Mouse (Mus musculus) heart, adult 10 weeks (tissue): ENCODE results near the gene Kctd5. TPM values are rescaled to one million over a fixed set of nuclear protein-coding genes. Genes with fewer than 3 reads are reported as not detected.

Experiments used
- polyA plus RNA-seq: library from polyadenylated mRNA; stranded (reverse); fragments of 350-450 nt; fragmentation: Illumina TruSeq; extraction: RNeasy Lipid Tissue Mini Kit (QIAGEN cat#74804); gene quantifications from one replicate; pipeline ENCODE4 v1.2.3, GENCODE M21; 2014; ENCODE audit warnings: low read depth, low replicate concordance

The Kctd5 gene
- 9.1 TPM for polyA plus RNA-seq

GRCm38 (mm10) chr17:24072919-24073696, at the start of gene Kctd5:
Gene Kctd5, minus strand, starts transcription at chr17:24073485.

GRCm38 (mm10) chr17:24037844-24038243, 35.4 kb downstream of the Kctd5 start, which contains the start of gene Prss27:
Gene Prss27, plus strand, starts transcription at chr17:24038144.

GRCm38 (mm10) chr17:23997901-23998300, 75.4 kb downstream of the Kctd5 start, which contains the start of gene Prss22:
Gene Prss22, minus strand, starts transcription at chr17:23998100.

Other genes with a start within 250 kb of the Kctd5 start
- gene Elob, start 244.3 kb downstream of the Kctd5 start, polyA plus RNA-seq = 390 TPM
- not detected for gene Prss33, start 237.4 kb downstream of the Kctd5 start, polyA plus RNA-seq
- not detected for gene Prss32, start 229.6 kb downstream of the Kctd5 start, polyA plus RNA-seq
- gene Prss41, start 229.3 kb downstream of the Kctd5 start, polyA plus RNA-seq = not detected
- gene Prss21, start 205.4 kb downstream of the Kctd5 start, polyA plus RNA-seq = not detected
- gene Dcpp1, start 192.6 kb downstream of the Kctd5 start, polyA plus RNA-seq = not detected
- gene Dcpp2, start 192.6 kb downstream of the Kctd5 start, polyA plus RNA-seq = not detected
- gene Dcpp3, start 156.0 kb downstream of the Kctd5 start, polyA plus RNA-seq = not detected
- gene Sbp, start 131.8 kb downstream of the Kctd5 start, polyA plus RNA-seq = not detected
- not detected for gene Sbpl, start 118.2 kb downstream of the Kctd5 start, polyA plus RNA-seq
- not detected for gene Prss30, start 92.9 kb downstream of the Kctd5 start, polyA plus RNA-seq
- gene Prss22, start 75.4 kb downstream of the Kctd5 start, polyA plus RNA-seq = not detected
- not detected for gene Prss27, start 35.3 kb downstream of the Kctd5 start, polyA plus RNA-seq
- gene Pdpk1, start 77.4 kb upstream of the Kctd5 start, polyA plus RNA-seq = 21.0 TPM
- gene Amdhd2, start 90.3 kb upstream of the Kctd5 start, polyA plus RNA-seq = 14.9 TPM
- 283 TPM for gene Atp6v0c, start 96.2 kb upstream of the Kctd5 start, polyA plus RNA-seq
- gene Tbc1d24, start 132.1 kb upstream of the Kctd5 start, polyA plus RNA-seq = 10.7 TPM
- gene Ntn3, start 136.0 kb upstream of the Kctd5 start, polyA plus RNA-seq = 1.2 TPM
- gene Tedc2, start 147.4 kb upstream of the Kctd5 start, polyA plus RNA-seq = 2.4 TPM
- gene Ccnf, start 178.0 kb upstream of the Kctd5 start, polyA plus RNA-seq = 0.45 TPM